Mouse (Mus musculus): Measurements from ENCODE around the gene Gm20696.

The Gm20696 gene

DNA sequence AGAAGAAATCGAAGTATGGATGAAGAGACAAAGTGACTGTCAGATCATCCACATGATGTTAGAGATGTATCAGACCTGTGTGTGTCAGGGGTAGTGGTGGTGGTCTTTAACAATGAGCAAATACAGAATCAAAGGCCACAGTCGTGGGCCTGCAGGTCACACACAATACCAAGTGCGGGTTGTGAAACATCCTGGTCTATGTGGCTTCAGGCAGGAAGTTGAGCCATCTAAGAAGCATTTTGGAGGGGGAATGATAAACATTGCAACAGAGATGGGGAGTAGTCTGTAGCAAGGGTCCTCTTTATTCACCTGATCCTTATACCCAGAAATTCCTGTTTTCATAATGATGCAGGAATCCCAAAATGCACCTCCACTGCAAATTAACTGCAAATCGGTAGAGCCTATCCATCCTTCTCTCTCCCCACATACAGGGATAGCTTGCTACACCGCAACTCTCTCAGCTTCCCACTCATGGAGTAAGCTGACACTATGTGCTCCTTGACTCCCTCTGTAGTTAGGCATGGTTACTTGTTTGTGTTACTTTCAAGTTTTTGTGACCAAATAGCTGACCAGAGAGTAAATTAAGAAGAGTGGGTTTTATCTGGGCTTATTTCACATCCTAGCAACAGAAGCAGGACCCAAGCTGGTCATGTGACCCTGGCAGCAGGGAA lies 454.8 kb downstream of the Gm20696 start:
- DNase-seq (ENCODE audit: low read depth, low spot score), result no peak

DNA sequence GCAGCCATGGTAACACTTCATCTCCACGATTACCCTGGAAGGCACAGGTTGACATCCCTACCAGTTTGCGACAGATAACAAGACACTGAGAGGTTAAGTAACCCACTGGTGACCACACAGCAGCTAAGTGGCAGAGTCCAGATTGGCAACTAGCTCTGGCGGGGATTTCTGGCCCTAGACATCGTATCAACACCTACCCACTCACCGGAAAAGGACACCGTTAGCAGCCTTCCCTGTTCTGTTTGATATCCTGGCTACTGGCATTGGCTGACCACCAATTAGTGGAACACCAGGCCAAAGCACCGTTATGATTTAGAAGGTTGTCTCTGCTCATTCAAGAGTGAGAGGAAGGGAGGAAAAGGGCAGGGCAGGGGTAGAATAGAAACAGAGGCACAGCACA lies 456.4 kb downstream of the Gm20696 start:
- no peak for DNase-seq (ENCODE audit: low read depth, low spot score)

All from CD4-positive helper T cell, adult 2 months (primary cell).